Mouse (Mus musculus) intestine, embryonic 16.5 days (tissue): ENCODE results near the gene Gnb2. TPM values are rescaled to one million over a fixed set of nuclear protein-coding genes. Genes with fewer than 3 reads are reported as not detected.

Experiments
- ATAC-seq: fragments of 200-750 bp; cut with Nextera tagmentation; 2 replicates; pipeline ENCODE4 v1.8.0; 2017; ENCODE audit warnings: moderate TSS enrichment, moderate library complexity
- H3K27ac ChIP-seq: fragments of 300-500 bp; sonication (generic); 2 replicates; pipeline ENCODE4 v1.5.1; 2014; ENCODE audit warnings: mild to moderate bottlenecking, low read length
- H3K27me3 ChIP-seq: fragments of 300-500 bp; sonication (generic); replicated peaks from 2 replicates; pipeline ENCODE4 v1.6.1; 2014; ENCODE audit warnings: low read length, control low read depth, mixed read lengths; ENCODE audit not compliant: control insufficient read depth, insufficient read depth
- H3K36me3 ChIP-seq: fragments of 300-500 bp; sonication (generic); 2 replicates; pipeline ENCODE4 v1.6.1; 2014; ENCODE audit warnings: low read length, control low read depth; ENCODE audit not compliant: control insufficient read depth, insufficient read depth
- H3K4me1 ChIP-seq: fragments of 300-500 bp; sonication (generic); 2 replicates; pipeline ENCODE4 v1.6.1; 2014; ENCODE audit warnings: low read length, control low read depth, mixed read lengths; ENCODE audit not compliant: control insufficient read depth, insufficient read depth
- H3K4me2 ChIP-seq: fragments of 300-500 bp; sonication (generic); 2 replicates; pipeline ENCODE4 v1.6.1; 2014; ENCODE audit warnings: low read depth, low read length, control low read depth
- H3K4me3 ChIP-seq: fragments of 300-500 bp; sonication (generic); 2 replicates; pipeline ENCODE4 v1.5.1; 2014; ENCODE audit warnings: mild to moderate bottlenecking, low read length
- H3K9ac ChIP-seq: fragments of 300-500 bp; sonication (generic); 2 replicates; pipeline ENCODE4 v1.6.1; 2014; ENCODE audit warnings: low read depth, low read length
- H3K9me3 ChIP-seq: fragments of 300-500 bp; sonication (generic); 2 replicates; pipeline ENCODE4 v1.6.1; 2016; ENCODE audit warnings: low read length, control low read depth; ENCODE audit not compliant: control insufficient read depth
- WGBS: fragments of 180-500 bp; shearing (Covaris S2); extraction: QIAGEN DNeasy Blood & Tissue Kit; methylation state at CpG from one replicate; pipeline ENCODE4 v1.1.7; 2014; 5-methylcytosine and 5-hydroxymethylcytosine counted together
- polyA plus RNA-seq: library from polyadenylated mRNA; unstranded; fragments of >200 nt; fragmentation: Nextera tagmentation; extraction: Ambion mirVana; gene quantifications from 2 replicates; pipeline ENCODE4 v1.2.1, GENCODE M21; 2015

Gene Gnb2
- polyA plus RNA-seq, 1 experiment from 2014 or later: 354 TPM

DNA sequence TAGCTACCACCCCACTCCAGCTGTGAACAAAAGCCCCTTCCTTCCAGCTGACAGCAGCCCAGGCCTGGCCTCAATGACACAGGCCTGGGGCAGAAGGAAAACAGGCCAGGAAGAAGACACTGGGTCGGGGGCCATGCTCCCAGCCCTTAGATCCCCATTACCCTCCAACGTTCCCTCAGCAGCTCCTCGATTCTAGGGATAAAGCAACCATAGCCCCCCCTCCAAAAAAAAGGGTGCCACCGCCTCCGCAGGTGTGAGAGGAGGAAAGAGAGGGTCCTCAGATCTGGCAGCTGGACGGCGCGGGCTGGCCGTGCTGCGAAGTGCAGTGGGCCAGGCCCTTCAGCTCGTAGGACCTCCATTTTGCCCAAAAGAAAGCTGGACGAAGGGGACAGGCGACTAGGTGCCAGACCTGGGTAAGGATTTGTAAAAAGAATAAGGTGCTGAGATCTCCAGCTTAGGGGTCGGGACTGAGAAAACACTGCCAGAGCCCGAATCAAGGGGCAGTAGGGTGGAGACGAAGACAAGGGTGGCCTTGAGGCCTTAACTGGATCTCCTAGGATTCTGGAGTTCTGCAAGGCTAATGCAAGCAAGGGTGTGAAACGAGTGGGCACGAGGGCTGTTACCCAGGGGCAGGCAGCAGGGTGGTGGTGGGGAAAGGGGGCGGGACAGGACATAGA, 1.0 kb downstream of the Gnb2 start:
- H3K36me3 ChIP-seq: peaks cover 24% of the 10 kb centered on the region
- peak overlapping the region; percentile 87 for H3K4me3 ChIP-seq
- peak overlapping the region; percentile 94 for H3K9ac ChIP-seq
- peak overlapping the region; percentile 94 for H3K27ac ChIP-seq
- H3K27me3 ChIP-seq: no peaks in the 10 kb centered on the region
- ATAC-seq: peak; percentile 3; the same call in 1 of the 2 replicates
- H3K9me3 ChIP-seq: no peaks in the 10 kb centered on the region
- WGBS: under 1% methylated on average over 19 of the region's 19 CpGs
- H3K4me1 ChIP-seq: peaks cover 10% of the 10 kb centered on the region
- peak overlapping the region; percentile 84 for H3K4me2 ChIP-seq

GRCm38 (mm10) chr5:137531414-137532130, 1.7 kb downstream of the Gnb2 start:
- Histone ChIP-seq H3K4me3 (peak overlapping the region; percentile 87), H3K27me3 (no peaks in the 10 kb centered on the region), H3K27ac (peak overlapping the region; percentile 94), H3K4me1 (peaks cover 12% of the 10 kb centered on the region), H3K4me2 (peak overlapping the region; percentile 84), H3K9me3 (no peaks in the 10 kb centered on the region), H3K36me3 (peaks cover 27% of the 10 kb centered on the region), H3K9ac (peak overlapping the region; percentile 94)
- under 1% methylated on average over 51 of the region's 51 CpGs for WGBS
- peak; percentile 9 for ATAC-seq

GRCm38 (mm10) chr5:137530588-137531413, 2.5 kb downstream of the Gnb2 start:
- Histone ChIP-seq H3K27ac (peak overlapping the region; percentile 94), H3K9me3 (no peaks in the 10 kb centered on the region), H3K4me1 (peaks cover 18% of the 10 kb centered on the region), H3K36me3 (peaks cover 32% of the 10 kb centered on the region), H3K27me3 (no peaks in the 10 kb centered on the region), H3K4me3 (peak overlapping the region; percentile 87), H3K9ac (peak overlapping the region; percentile 94), H3K4me2 (peak overlapping the region; percentile 84)
- under 1% methylated on average over 45 of the region's 46 CpGs for WGBS
- ATAC-seq: peak; percentile 16

- Histone ChIP-seq H3K4me1 (peaks cover 18% of the 10 kb centered on the region), H3K27ac (peak overlapping the region; percentile 94; the same call in 1 of the 2 replicates), H3K9me3 (no peaks in the 10 kb centered on the region), H3K9ac (peak overlapping the region; percentile 94; the same call in 1 of the 2 replicates), H3K27me3 (no peaks in the 10 kb centered on the region), H3K36me3 (peaks cover 32% of the 10 kb centered on the region), H3K4me2 (peak overlapping the region; percentile 84), H3K4me3 (peak overlapping the region; percentile 87)
- ATAC-seq: no peak
- 75% methylated on average over 8 of the region's 8 CpGs for WGBS
Observed at GRCm38 (mm10) chr5:137530075-137530474, 3.2 kb downstream of the Gnb2 start.

GRCm38 (mm10) chr5:137529221-137529995, 3.9 kb downstream of the Gnb2 start:
- Histone ChIP-seq H3K36me3 (peaks cover 37% of the 10 kb centered on the region), H3K4me2 (no peak overlapping the region), H3K27me3 (no peaks in the 10 kb centered on the region), H3K9ac (no peak overlapping the region), H3K4me3 (no peak overlapping the region), H3K27ac (no peak overlapping the region), H3K9me3 (no peaks in the 10 kb centered on the region), H3K4me1 (peaks cover 18% of the 10 kb centered on the region)
- ATAC-seq: no peak
- WGBS: 71% methylated on average over 15 of the region's 15 CpGs

DNA sequence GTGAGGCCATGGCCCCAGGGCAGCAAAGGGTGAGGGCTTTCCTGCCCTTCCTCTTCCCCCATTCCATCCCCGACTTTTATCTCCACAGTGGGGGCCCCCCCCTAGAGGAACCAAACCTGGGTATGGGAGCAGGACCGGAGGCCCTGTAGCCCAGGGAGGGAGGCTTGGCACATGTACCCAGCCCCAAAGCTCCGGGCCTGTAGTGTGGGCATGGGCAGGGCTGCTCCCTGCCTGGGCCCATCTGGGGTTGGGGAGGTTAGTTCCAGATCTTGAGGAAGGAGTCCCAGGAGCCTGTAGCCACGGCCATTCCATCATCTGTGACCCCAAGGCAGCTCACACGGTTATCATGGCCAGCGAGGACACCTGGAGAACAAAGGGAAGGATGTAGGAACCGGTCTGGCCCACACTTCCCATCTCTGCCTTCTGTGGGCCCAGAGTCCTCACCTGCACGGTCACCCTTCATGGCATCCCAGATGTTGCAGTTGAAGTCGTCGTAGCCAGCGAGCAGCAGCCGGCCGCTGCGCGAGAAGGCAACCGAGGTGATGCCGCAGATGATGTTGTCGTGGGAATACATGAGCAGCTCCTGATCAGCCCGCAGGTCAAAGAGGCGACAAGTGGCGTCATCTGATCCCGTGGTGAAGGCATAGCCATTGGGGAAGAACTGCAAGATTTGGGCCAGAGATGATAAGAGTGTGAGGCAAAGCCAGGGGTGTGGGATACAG, 4.9 kb downstream of the Gnb2 start:
- peaks cover 15% of the 10 kb centered on the region for H3K4me1 ChIP-seq
- peaks cover 45% of the 10 kb centered on the region for H3K36me3 ChIP-seq
- no peak overlapping the region for H3K9ac ChIP-seq
- WGBS: 84% methylated on average over 22 of the region's 22 CpGs
- no peak for ATAC-seq
- H3K27ac ChIP-seq: no peak overlapping the region
- no peaks in the 10 kb centered on the region for H3K27me3 ChIP-seq
- no peak overlapping the region for H3K4me2 ChIP-seq
- no peak overlapping the region for H3K4me3 ChIP-seq
- no peaks in the 10 kb centered on the region for H3K9me3 ChIP-seq

DNA sequence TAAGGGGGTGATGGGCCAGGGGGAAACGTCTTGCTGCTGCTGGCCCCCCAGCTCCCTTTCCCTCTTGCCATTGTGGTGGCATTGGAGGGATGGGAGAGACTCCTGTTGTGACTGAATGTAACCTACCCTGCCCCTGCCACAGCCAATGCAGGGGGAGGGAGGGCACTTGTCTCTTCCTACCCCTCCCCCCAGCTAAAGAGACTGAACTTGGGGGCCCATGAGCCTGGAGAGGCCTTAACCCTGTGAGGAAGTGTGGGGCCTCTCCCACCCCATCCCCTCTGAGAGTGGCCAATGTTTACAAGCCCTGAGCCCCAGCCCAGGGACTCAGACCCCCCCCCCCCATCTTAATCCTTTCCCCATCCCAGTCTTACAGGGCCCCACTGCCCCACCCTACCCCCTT, 5.9 kb downstream of the Gnb2 start:
- Histone ChIP-seq H3K27ac (no peak overlapping the region), H3K27me3 (no peaks in the 10 kb centered on the region), H3K9me3 (no peaks in the 10 kb centered on the region), H3K9ac (no peak overlapping the region), H3K4me1 (peaks cover 15% of the 10 kb centered on the region), H3K4me2 (no peak overlapping the region), H3K4me3 (no peak overlapping the region), H3K36me3 (peaks cover 51% of the 10 kb centered on the region)
- ATAC-seq: no peak
- 59% methylated on average over 1 of the region's 1 CpGs for WGBS

- Histone ChIP-seq H3K27ac (0 out of 2 replicates have a peak overlapping the region, but pooled peaks have one; percentile 21), H3K4me2 (no peak overlapping the region), H3K4me3 (no peak overlapping the region), H3K36me3 (peaks cover 56% of the 10 kb centered on the region), H3K27me3 (no peaks in the 10 kb centered on the region), H3K4me1 (peaks cover 15% of the 10 kb centered on the region), H3K9me3 (no peaks in the 10 kb centered on the region), H3K9ac (0 out of 2 replicates have a peak overlapping the region, but pooled peaks have one; percentile 13)
- 40% methylated on average over 16 of the region's 16 CpGs for WGBS
- 0 out of 2 replicates have a peak, but pooled peaks have one; percentile 16 for ATAC-seq
Observed at GRCm38 (mm10) chr5:137526192-137526936, 6.9 kb downstream of the Gnb2 start.
